Mouse (Mus musculus): ENCODE measurements at regions not wholly inside any gene's neighbourhood (a gene's known extent, or its start where the extent isn't known, plus 50 kb on each side); places are given as distances from the start of the nearest gene placed in this dataset.

GRCm38 (mm10) chr9:18210721-18211120 is 81.2 kb upstream of the Chordc1 start:
- no peak for DNase-seq (ENCODE audit: low spot score)

- DNase-seq (ENCODE audit: low spot score), result no peak
Observed at GRCm38 (mm10) chr9:18226644-18227043, 65.3 kb upstream of the Chordc1 start.

GRCm38 (mm10) chr9:18229933-18230332 is 62.0 kb upstream of the Chordc1 start:
- peak; percentile 31 for DNase-seq (ENCODE audit: low spot score)
